ENCODE assay signal across 12 mouse cellular contexts in genomic region chr3:20145696-20146113, GRCm38 (mm10). TPM values are rescaled to one million over a fixed set of nuclear protein-coding genes. Genes with fewer than 3 reads are reported as not detected.
A peak's percentile ranks its signal among the peaks of the same experiment; 100 is the strongest.
DNase-seq lines count a peak whose midpoint lies in the region; ATAC-seq and TF ChIP-seq lines count a peak whose summit lies in the region.
"Had no signal": no experiment of that assay in that cellular context is flagged by ENCODE, and none has a peak within 500 bp of the region (broad histone marks: within the 10 kb centered on the region; RNA-seq: fewer than 3 reads in every experiment).

No protein-coding gene starts in this region.

- DNase-seq in gastrocnemius, adult 2 months = no peak
- DNase-seq in gastrocnemius, postnatal 25 days = no peak
- DNase-seq in liver, embryonic 11.5 days (ENCODE audit: low spot score) = no peak
- no peak for DNase-seq in liver, postnatal 0 days
- DNase-seq in Muller cell, postnatal 12 days (ENCODE audit: inconsistent ontology term) = peak; percentile 64
- DNase-seq in forelimb bud, embryonic 11.5 days (ENCODE audit: low read depth, low spot score) = peak; percentile 30
- no peak for DNase-seq in cerebellum, adult 8-10 months
- DNase-seq in ovary, postnatal 10 days (ENCODE audit: low spot score) = no peak
- DNase-seq: adrenal gland, postnatal 36 days; cerebellum, adult 18-20 months; thymus, postnatal 14 days had no signal

- H3K9me3 ChIP-seq in liver, embryonic 11.5 days (ENCODE audit: control insufficient read depth, low read length) = no peaks in the 10 kb centered on the region
- no peaks in the 10 kb centered on the region for H3K9me3 ChIP-seq in liver, postnatal 0 days (ENCODE audit: low read length)
- H3K9me3 ChIP-seq: embryonic facial prominence, embryonic 13.5 days had no signal

- TF ChIP-seq CTCF in gastrocnemius, adult 2 months (IDR thresholded peaks at IDR 0.05) = no peak
- no peak for TF ChIP-seq CTCF in liver, postnatal 0 days (IDR thresholded peaks at IDR 0.05; ENCODE audit: low read depth)

- WGBS in liver, embryonic 11.5 days = 50% methylated on average over 1 of the region's 1 CpGs
- WGBS in liver, postnatal 0 days (ENCODE audit: insufficient replicate concordance) = 73% methylated on average over 1 of the region's 1 CpGs

- H3K4me1 ChIP-seq in liver, embryonic 11.5 days (replicated peaks; ENCODE audit: control insufficient read depth, insufficient read depth, low read length) = peaks cover 4% of the 10 kb centered on the region
- no peaks in the 10 kb centered on the region for H3K4me1 ChIP-seq in liver, postnatal 0 days (ENCODE audit: insufficient read depth)

- H3K27ac ChIP-seq in gastrocnemius, adult 2 months = peak overlapping the region; percentile 6; the same call in 1 of the 2 replicates
- no peak overlapping the region for H3K27ac ChIP-seq in liver, embryonic 11.5 days (ENCODE audit: low read depth, low read length)
- no peak overlapping the region for H3K27ac ChIP-seq in liver, postnatal 0 days (ENCODE audit: low read depth)
- H3K27ac ChIP-seq: embryonic facial prominence, embryonic 13.5 days had no signal

- peak; percentile 67 for ATAC-seq in liver, embryonic 11.5 days (replicated peaks; ENCODE audit: low FRiP score)
- no peak for ATAC-seq in liver, postnatal 0 days

- H3K27me3 ChIP-seq in liver, embryonic 11.5 days (replicated peaks; ENCODE audit: control insufficient read depth, insufficient read depth, low read length) = no peaks in the 10 kb centered on the region
- H3K27me3 ChIP-seq in liver, postnatal 0 days (ENCODE audit: insufficient read depth, low read length) = no peaks in the 10 kb centered on the region
- H3K27me3 ChIP-seq: embryonic facial prominence, embryonic 13.5 days had no signal

- no peaks in the 10 kb centered on the region; the same call in 1 of the 2 replicates for H3K36me3 ChIP-seq in liver, embryonic 11.5 days (ENCODE audit: control insufficient read depth, insufficient read depth, low read length)
- peaks cover 28% of the 10 kb centered on the region for H3K36me3 ChIP-seq in liver, postnatal 0 days (replicated peaks; ENCODE audit: insufficient read depth, low read length)

- H3K9ac ChIP-seq in liver, embryonic 11.5 days (ENCODE audit: low read depth, low read length) = no peak overlapping the region
- no peak overlapping the region for H3K9ac ChIP-seq in liver, postnatal 0 days (replicated peaks)
- H3K9ac ChIP-seq: embryonic facial prominence, embryonic 13.5 days had no signal

- intact Hi-C loops in gastrocnemius, adult 2 months (cut with DNase I) = no loop called here

- H3K4me2 ChIP-seq in liver, embryonic 11.5 days = no peak overlapping the region
- H3K4me2 ChIP-seq in liver, postnatal 0 days (ENCODE audit: low read depth, low read length) = no peak overlapping the region
- H3K4me2 ChIP-seq: embryonic facial prominence, embryonic 13.5 days had no signal

- TF ChIP-seq EP300 in liver, postnatal 0 days (IDR thresholded peaks at IDR 0.05; ENCODE audit: low read depth) = no peak

- H3K4me3 ChIP-seq in gastrocnemius, adult 2 months = no peak overlapping the region
- H3K4me3 ChIP-seq in liver, embryonic 11.5 days (ENCODE audit: low read depth, low read length) = no peak overlapping the region
- no peak overlapping the region for H3K4me3 ChIP-seq in liver, postnatal 0 days (ENCODE audit: low read depth, low read length)
- H3K4me3 ChIP-seq: embryonic facial prominence, embryonic 13.5 days had no signal

RNA-seq across cellular contexts. Expression of gene Gyg, which starts 9.4 kb away (rescaled TPM):
- 100 to 1,000 TPM; 437 to 466 TPM for total RNA-seq in gastrocnemius, adult 2 months (2021)
- 100 to 1,000 TPM; 309 to 334 TPM for total RNA-seq in gastrocnemius, postnatal 25 days (2021)
- polyA plus RNA-seq in liver, embryonic 11.5 days (2014; fragmentation: Nextera tagmentation; extraction: Ambion mirVana) = 57.2 and 58.5 TPM in 2 replicates
- 18.1 and 19.2 TPM in 2 replicates for polyA plus RNA-seq in liver, postnatal 0 days (2015; fragmentation: Nextera tagmentation; extraction: Ambion mirVana)

Comparison
In these comparisons a context has a peak if more than half of its experiments do, and no peak if none do; other contexts are left out.
1. DNase-seq: peak in Muller cell, postnatal 12 days (single experiment) and forelimb bud, embryonic 11.5 days (single experiment); none in gastrocnemius, adult 2 months (single experiment), gastrocnemius, postnatal 25 days (single experiment), liver, embryonic 11.5 days (single experiment), liver, postnatal 0 days (single experiment), cerebellum, adult 8-10 months (single experiment) and ovary, postnatal 10 days (single experiment).